Comparison of ENCODE assay signal across 8 mouse cellular contexts in genomic region chr5:135186231-135186620, GRCm38 (mm10). TPM values are rescaled to one million over a fixed set of nuclear protein-coding genes. Genes with fewer than 3 reads are reported as not detected.
DNase-seq lines count a peak whose midpoint lies in the region; ATAC-seq and TF ChIP-seq lines count a peak whose summit lies in the region.

No protein-coding gene starts in this region.

- H3K9ac ChIP-seq in kidney, postnatal 0 days (ENCODE audit: low read depth, low read length) = peak overlapping the region; percentile 89
- peak overlapping the region; percentile 99 for H3K9ac ChIP-seq in embryonic facial prominence, embryonic 12.5 days
- H3K9ac ChIP-seq in intestine, postnatal 0 days (ENCODE audit: low read depth, low read length) = peak overlapping the region; percentile 46
- peak overlapping the region; percentile 72 for H3K9ac ChIP-seq in neural tube, embryonic 13.5 days

- peaks cover 12% of the 10 kb centered on the region for H3K4me1 ChIP-seq in kidney, postnatal 0 days (replicated peaks; ENCODE audit: insufficient read depth, low read length)
- H3K4me1 ChIP-seq in embryonic facial prominence, embryonic 12.5 days = peaks cover 20% of the 10 kb centered on the region
- peaks cover 6% of the 10 kb centered on the region; the same call in 1 of the 2 replicates for H3K4me1 ChIP-seq in intestine, postnatal 0 days (replicated peaks; ENCODE audit: control insufficient read depth, insufficient read depth, low read length)
- H3K4me1 ChIP-seq in neural tube, embryonic 13.5 days (replicated peaks) = peaks cover 38% of the 10 kb centered on the region

- 23% methylated on average over 10 of the region's 10 CpGs for WGBS in kidney, postnatal 0 days
- WGBS in embryonic facial prominence, embryonic 12.5 days = 25% methylated on average over 10 of the region's 10 CpGs
- WGBS in intestine, postnatal 0 days = 20% methylated on average over 10 of the region's 10 CpGs
- WGBS in neural tube, embryonic 13.5 days = 20% methylated on average over 10 of the region's 10 CpGs

- H3K27me3 ChIP-seq in kidney, postnatal 0 days (ENCODE audit: insufficient read depth, low read length) = no peaks in the 10 kb centered on the region
- H3K27me3 ChIP-seq in embryonic facial prominence, embryonic 12.5 days = no peaks in the 10 kb centered on the region
- no peaks in the 10 kb centered on the region for H3K27me3 ChIP-seq in intestine, postnatal 0 days (replicated peaks; ENCODE audit: control insufficient read depth, insufficient read depth, low read length)
- H3K27me3 ChIP-seq in neural tube, embryonic 13.5 days = no peaks in the 10 kb centered on the region

- peak overlapping the region; percentile 99 for H3K4me3 ChIP-seq in kidney, postnatal 0 days (replicated peaks; ENCODE audit: low read depth, low read length)
- peak overlapping the region; percentile 86 for H3K4me3 ChIP-seq in embryonic facial prominence, embryonic 12.5 days
- peak overlapping the region; percentile 100 for H3K4me3 ChIP-seq in intestine, postnatal 0 days (ENCODE audit: low read depth, low read length)
- H3K4me3 ChIP-seq in neural tube, embryonic 13.5 days = peak overlapping the region; percentile 99

- DNase-seq in kidney, postnatal 0 days (ENCODE audit: low spot score) = no peak
- no peak for DNase-seq in kidney, adult 9 months
- DNase-seq in layer of hippocampus, postnatal 14 days (ENCODE audit: low spot score in 2 of 2) = no peak
- no peak for DNase-seq in cerebellum, postnatal 14 days
- DNase-seq in retina, postnatal 1 day = no peak

- no peak; the same call in 1 of the 2 replicates for ATAC-seq in kidney, postnatal 0 days (replicated peaks; ENCODE audit: low FRiP score, low read depth)
- ATAC-seq in embryonic facial prominence, embryonic 12.5 days (ENCODE audit: insufficient number of reproducible peaks, insufficient read depth, low FRiP score, low TSS enrichment) = peak; percentile 12; the same call in 1 of the 2 replicates
- no peak for ATAC-seq in intestine, postnatal 0 days
- ATAC-seq in neural tube, embryonic 13.5 days (ENCODE audit: low read depth) = peak; percentile 6; the same call in 1 of the 2 replicates

- H3K36me3 ChIP-seq in kidney, postnatal 0 days (ENCODE audit: insufficient read depth, low read length) = peaks cover 13% of the 10 kb centered on the region
- peaks cover 21% of the 10 kb centered on the region for H3K36me3 ChIP-seq in embryonic facial prominence, embryonic 12.5 days
- peaks cover 12% of the 10 kb centered on the region for H3K36me3 ChIP-seq in intestine, postnatal 0 days (ENCODE audit: control insufficient read depth, insufficient read depth)
- H3K36me3 ChIP-seq in neural tube, embryonic 13.5 days = peaks cover 25% of the 10 kb centered on the region

- peak overlapping the region; percentile 71 for H3K4me2 ChIP-seq in kidney, postnatal 0 days (ENCODE audit: low read length)
- H3K4me2 ChIP-seq in embryonic facial prominence, embryonic 12.5 days (replicated peaks) = peak overlapping the region; percentile 67
- H3K4me2 ChIP-seq in intestine, postnatal 0 days (replicated peaks; ENCODE audit: low read depth) = peak overlapping the region; percentile 78
- peak overlapping the region; percentile 92 for H3K4me2 ChIP-seq in neural tube, embryonic 13.5 days

- H3K27ac ChIP-seq in kidney, postnatal 0 days = peak overlapping the region; percentile 96
- peak overlapping the region; percentile 99 for H3K27ac ChIP-seq in embryonic facial prominence, embryonic 12.5 days
- peak overlapping the region; percentile 94 for H3K27ac ChIP-seq in intestine, postnatal 0 days (ENCODE audit: low read depth, low read length)
- H3K27ac ChIP-seq in neural tube, embryonic 13.5 days (replicated peaks) = peak overlapping the region; percentile 98

- TF ChIP-seq CTCF in kidney, postnatal 0 days (IDR thresholded peaks at IDR 0.05; ENCODE audit: low read depth) = no peak
- TF ChIP-seq CTCF in intestine, postnatal 0 days (IDR thresholded peaks at IDR 0.05; ENCODE audit: low read depth) = no peak

- no peaks in the 10 kb centered on the region for H3K9me3 ChIP-seq in kidney, postnatal 0 days (replicated peaks; ENCODE audit: low read length)
- no peaks in the 10 kb centered on the region for H3K9me3 ChIP-seq in embryonic facial prominence, embryonic 12.5 days
- no peaks in the 10 kb centered on the region for H3K9me3 ChIP-seq in intestine, postnatal 0 days (ENCODE audit: control insufficient read depth)
- 0 out of 2 replicates have a peak, but pooled peaks cover 4% of the 10 kb centered on the region for H3K9me3 ChIP-seq in neural tube, embryonic 13.5 days

RNA-seq across cellular contexts. Expression of gene Baz1b, which starts 0.8 kb away (rescaled TPM):
- polyA plus RNA-seq in kidney, postnatal 0 days (2015; fragmentation: Nextera tagmentation; extraction: Ambion mirVana) = 22.6 and 22.9 TPM in 2 replicates
- 68.7 and 69.0 TPM in 2 replicates for polyA plus RNA-seq in embryonic facial prominence, embryonic 12.5 days (2016; fragmentation: Nextera tagmentation; extraction: Ambion mirVana)
- polyA plus RNA-seq in intestine, postnatal 0 days (2015; fragmentation: Nextera tagmentation; extraction: Ambion mirVana) = 11.0 and 12.0 TPM in 2 replicates
- 32.0 and 35.9 TPM in 2 replicates for polyA plus RNA-seq in neural tube, embryonic 13.5 days (2015; fragmentation: Nextera tagmentation; extraction: Ambion mirVana)
- 10 to 100 TPM; 54.6 to 55.2 TPM for total RNA-seq in layer of hippocampus, postnatal 14 days (2021)

RNA-seq across cellular contexts. Expression of gene Bcl7b, which starts 18.1 kb away (rescaled TPM):
- 58.8 and 65.6 TPM in 2 replicates for polyA plus RNA-seq in kidney, postnatal 0 days (2015; fragmentation: Nextera tagmentation; extraction: Ambion mirVana)
- polyA plus RNA-seq in embryonic facial prominence, embryonic 12.5 days (2016; fragmentation: Nextera tagmentation; extraction: Ambion mirVana) = 47.5 and 47.7 TPM in 2 replicates
- 65.1 and 65.7 TPM in 2 replicates for polyA plus RNA-seq in intestine, postnatal 0 days (2015; fragmentation: Nextera tagmentation; extraction: Ambion mirVana)
- polyA plus RNA-seq in neural tube, embryonic 13.5 days (2015; fragmentation: Nextera tagmentation; extraction: Ambion mirVana) = 49.2 and 50.0 TPM in 2 replicates
- 10 to 100 TPM; 34.1 to 38.3 TPM for total RNA-seq in layer of hippocampus, postnatal 14 days (2021)

RNA-seq across cellular contexts. Expression of gene Tbl2, which starts 36.8 kb away (rescaled TPM):
- polyA plus RNA-seq in kidney, postnatal 0 days (2015; fragmentation: Nextera tagmentation; extraction: Ambion mirVana) = 14.5 and 17.4 TPM in 2 replicates
- 24.8 and 30.0 TPM in 2 replicates for polyA plus RNA-seq in embryonic facial prominence, embryonic 12.5 days (2016; fragmentation: Nextera tagmentation; extraction: Ambion mirVana)
- 17.7 and 18.0 TPM in 2 replicates for polyA plus RNA-seq in intestine, postnatal 0 days (2015; fragmentation: Nextera tagmentation; extraction: Ambion mirVana)
- polyA plus RNA-seq in neural tube, embryonic 13.5 days (2015; fragmentation: Nextera tagmentation; extraction: Ambion mirVana) = 15.9 and 18.5 TPM in 2 replicates
- total RNA-seq in layer of hippocampus, postnatal 14 days (2021) = 10 to 100 TPM; 24.5 to 26.2 TPM

Comparison
In these comparisons a context has a peak if more than half of its experiments do, and no peak if none do; other contexts are left out.
1. ATAC-seq: peak in embryonic facial prominence, embryonic 12.5 days (single experiment) and neural tube, embryonic 13.5 days (single experiment); none in kidney, postnatal 0 days (single experiment) and intestine, postnatal 0 days (single experiment).
2. H3K9ac ChIP-seq: peak in every context shown above with its lines; median percentile 99 in embryonic facial prominence, embryonic 12.5 days; 89 in kidney, postnatal 0 days; 72 in neural tube, embryonic 13.5 days; 46 in intestine, postnatal 0 days.
3. Peak in every context shown above with its lines, with median percentiles within 50 percentile points of each other: H3K27ac ChIP-seq, H3K4me2 ChIP-seq and H3K4me3 ChIP-seq.